Mouse (Mus musculus): Measurements from ENCODE around the gene Fdxacb1.

Gene Fdxacb1

GRCm38 (mm10) chr9:50750706-50751105, 17.3 kb upstream of the Fdxacb1 start:
- no peak for DNase-seq (ENCODE audit: low spot score)

DNA sequence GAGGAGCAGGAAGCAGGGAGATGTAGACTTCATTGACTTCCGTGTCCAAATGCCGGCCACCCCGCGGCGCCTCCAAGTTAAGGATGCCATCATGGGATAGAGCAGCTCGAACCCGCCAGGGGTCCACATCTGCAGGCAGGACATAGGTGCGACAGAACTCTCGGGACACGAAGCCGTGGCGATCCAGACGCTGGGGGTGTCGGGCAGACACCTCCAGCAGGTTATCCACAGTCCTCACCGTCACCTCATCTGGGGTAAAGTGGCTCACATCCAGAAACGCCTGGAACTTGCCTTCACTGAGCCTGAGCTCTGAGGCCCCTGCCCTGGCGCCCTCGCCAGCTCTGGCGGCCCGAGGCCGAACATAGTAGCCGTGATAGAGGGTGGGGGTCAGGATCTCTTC, 16.7 kb upstream of the Fdxacb1 start, which contains the start of gene Cryab:
Gene Cryab (plus strand): TSS at position 3 of the 400 bp plus-strand sequence.
- DNase-seq (ENCODE audit: low spot score), result no peak

DNA sequence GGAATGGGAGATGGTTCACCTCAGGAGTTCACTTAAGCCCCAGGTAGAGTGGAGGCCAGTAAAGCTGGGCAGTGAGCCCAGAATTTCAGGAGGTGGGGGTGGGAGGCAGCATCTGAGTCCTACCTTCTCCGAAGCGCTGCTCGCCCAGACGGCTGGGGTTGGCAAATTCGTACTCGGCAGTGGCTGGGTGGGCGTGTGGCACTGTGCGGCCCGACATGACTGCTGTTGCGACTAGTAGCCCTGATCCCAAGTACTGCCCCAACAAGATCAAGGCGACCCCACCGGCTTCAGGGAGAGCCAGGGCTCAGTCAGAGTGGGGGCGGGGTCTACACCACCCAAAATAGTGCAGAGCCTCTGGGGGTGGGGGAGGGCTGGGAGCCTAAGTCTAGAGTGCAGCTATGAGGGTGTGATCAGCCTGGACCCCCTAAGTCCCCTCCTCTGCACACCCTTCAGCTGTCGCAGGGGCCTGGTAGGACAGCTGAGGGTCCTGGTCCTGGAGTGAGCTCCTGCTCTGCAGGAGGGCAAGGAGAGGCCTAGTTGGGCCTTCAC, 15.9 kb upstream of the Fdxacb1 start, which contains the start of gene Hspb2:
Gene Hspb2 (minus strand): TSS at position 301 of the 549 bp plus-strand sequence.
- DNase-seq (ENCODE audit: low spot score), result no peak

GRCm38 (mm10) chr9:50752784-50753615, 15.0 kb upstream of the Fdxacb1 start:
- no peak for DNase-seq (ENCODE audit: low spot score)

- no peak for DNase-seq (ENCODE audit: low spot score)
Observed at GRCm38 (mm10) chr9:50753947-50754346, 14.1 kb upstream of the Fdxacb1 start.

- no peak for DNase-seq (ENCODE audit: low spot score)
Observed at GRCm38 (mm10) chr9:50756711-50757110, 11.3 kb upstream of the Fdxacb1 start.

GRCm38 (mm10) chr9:50761520-50762243, 6.4 kb upstream of the Fdxacb1 start:
- DNase-seq (ENCODE audit: low spot score), result no peak

- DNase-seq (ENCODE audit: low spot score), result peak; percentile 63
Observed at GRCm38 (mm10) chr9:50763331-50763730, 4.7 kb upstream of the Fdxacb1 start.

- DNase-seq (ENCODE audit: low spot score), result no peak
Observed at GRCm38 (mm10) chr9:50767531-50768106, 417 bp upstream of the Fdxacb1 start.

GRCm38 (mm10) chr9:50770011-50770410, 2.0 kb downstream of the Fdxacb1 start:
- no peak for DNase-seq (ENCODE audit: low spot score)

DNA sequence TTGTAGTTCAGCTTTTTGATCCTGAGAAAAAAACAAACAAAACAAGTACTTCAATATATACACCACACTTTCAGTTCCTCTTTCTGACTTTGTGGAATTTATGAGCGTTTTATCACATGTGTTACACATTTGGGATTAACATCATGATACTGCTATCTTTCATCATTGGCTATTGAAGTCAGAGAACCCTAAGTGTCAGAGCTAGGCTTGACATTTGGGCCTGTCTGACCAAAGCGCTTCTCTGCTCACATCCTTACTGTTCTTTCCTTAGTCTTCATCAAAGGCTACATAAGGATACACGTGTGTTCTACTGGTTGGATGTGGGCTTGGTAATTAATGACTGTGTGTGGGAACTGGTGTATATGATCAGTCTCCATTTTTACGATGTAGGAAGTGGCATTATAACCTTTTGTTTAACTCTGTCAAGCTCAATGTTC, 6.0 kb downstream of the Fdxacb1 start:
- no peak for DNase-seq (ENCODE audit: low spot score)

- peak; percentile 91 for DNase-seq (ENCODE audit: low spot score)
Observed at GRCm38 (mm10) chr9:50774991-50775612, 7.1 kb downstream of the Fdxacb1 start, which contains the start of the genes Alg9 and 1110032A03Rik. Alg9 (plus strand) TSS chr9:50775019. 1110032A03Rik (minus strand) TSS chr9:50775520.

DNA sequence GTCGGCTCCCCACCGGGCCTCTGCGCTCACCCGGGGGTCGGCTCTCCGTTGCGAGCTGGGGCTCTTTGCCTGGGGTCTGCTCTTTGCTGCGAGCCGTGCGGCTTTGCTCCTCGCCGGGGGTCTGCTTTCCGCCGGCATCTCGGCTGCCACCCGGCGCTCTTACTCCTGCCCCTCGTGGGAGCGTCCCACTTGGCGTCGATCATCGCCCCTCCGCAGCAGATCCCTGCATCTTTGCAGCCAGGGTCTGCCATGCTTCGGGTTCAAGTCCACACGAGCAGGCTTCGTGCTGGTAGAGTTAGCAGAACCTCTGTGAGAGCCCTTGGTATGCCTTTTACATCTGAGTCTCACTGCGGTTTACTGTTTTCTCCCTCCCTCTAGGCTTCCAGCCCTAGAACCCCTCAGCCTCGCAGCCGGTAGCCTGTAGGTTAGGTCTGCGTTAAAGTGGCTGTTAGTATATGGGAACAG, 7.7 kb downstream of the Fdxacb1 start:
- peak; percentile 46 for DNase-seq (ENCODE audit: low spot score)

DNA sequence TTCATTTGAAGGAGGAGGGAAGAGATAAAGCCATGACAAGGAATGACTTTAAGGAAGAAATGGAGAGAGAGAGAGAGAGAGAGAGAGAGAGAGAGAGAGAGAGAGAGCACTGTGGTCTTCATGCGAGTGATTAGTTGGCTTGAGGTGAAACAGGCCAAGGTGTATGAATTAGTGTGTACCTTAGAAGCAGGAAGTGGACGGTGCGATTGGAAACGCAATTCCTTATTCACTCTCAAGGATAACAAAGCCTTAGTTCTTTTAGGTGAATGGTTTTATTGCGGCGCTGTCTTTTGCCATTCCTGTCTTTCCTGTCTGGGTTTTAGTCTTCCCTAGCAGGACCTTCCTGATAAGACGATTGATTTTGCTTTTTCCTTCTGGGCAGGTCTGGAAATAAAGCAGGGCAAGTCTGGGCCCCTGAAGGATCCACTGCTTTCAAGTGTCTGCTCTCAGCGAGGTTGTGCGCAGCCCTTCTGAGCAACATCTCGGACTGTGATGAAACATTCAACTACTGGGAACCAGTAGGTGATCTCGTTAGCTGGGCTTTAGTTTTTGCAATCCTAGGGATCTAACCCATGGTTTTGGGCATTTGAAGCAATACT, 8.2 kb downstream of the Fdxacb1 start:
- no peak for DNase-seq (ENCODE audit: low spot score)

DNA sequence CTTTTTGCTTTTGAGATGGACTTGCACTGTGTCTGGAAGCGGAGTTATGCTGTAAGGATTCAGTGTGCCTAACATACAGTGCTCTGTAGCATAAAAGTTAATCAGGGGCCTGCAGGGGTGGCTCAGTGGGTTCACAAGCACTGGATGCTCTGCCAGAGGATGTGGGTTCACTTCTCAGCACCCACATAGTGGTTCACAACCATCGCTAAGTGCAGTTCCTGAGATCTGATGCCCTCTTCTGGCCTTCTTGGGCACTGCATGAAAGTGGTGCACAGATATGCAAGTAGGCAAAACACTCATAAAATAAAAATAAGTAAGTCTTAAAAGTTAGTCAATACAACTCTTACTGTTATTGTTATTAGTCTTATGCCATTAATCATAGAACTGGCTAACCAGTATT, 14.1 kb downstream of the Fdxacb1 start:
- peak; percentile 53 for DNase-seq (ENCODE audit: low spot score)

DNA sequence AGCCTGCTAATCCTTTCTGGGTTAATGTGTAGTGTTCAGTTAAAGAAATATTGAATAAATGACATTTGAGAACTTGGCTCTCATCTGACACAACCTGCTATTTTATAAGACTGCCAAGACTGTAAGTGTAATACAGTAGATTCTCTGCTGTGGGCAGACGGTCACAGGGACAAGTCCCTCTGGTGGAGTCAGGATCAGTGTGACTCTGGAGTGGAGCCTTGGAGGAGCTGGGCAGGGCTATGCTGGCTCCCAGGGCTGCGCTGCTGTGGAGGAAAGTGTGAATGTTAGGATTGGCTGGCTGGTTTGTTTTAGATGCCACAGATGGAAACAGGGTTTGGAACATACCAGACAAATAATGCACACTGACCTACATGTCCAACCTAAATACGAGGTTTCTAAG, 27.2 kb downstream of the Fdxacb1 start:
- DNase-seq (ENCODE audit: low spot score), result no peak

DNA sequence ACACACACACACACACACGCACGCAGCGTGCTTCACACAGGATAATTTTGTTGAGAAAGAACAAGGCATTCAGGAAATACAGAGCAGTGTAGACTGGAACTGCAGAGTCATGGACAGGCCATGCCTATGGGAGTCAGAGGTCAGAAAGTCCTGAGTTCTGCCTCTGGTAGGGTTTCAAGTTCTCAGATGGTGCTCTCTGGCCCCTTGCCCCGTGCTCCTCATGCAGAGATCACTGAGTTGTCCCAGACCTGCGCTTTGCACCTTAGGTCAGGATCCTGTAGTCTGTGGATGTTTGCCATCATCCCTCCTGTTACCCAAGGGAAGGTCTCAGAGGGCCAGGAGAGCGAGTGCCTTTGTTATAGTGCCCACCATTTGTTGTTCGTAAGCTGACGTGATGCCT, 28.7 kb downstream of the Fdxacb1 start:
- no peak for DNase-seq (ENCODE audit: low spot score)

GRCm38 (mm10) chr9:50797641-50798040, 29.6 kb downstream of the Fdxacb1 start:
- DNase-seq (ENCODE audit: low spot score), result no peak

- no peak for DNase-seq (ENCODE audit: low spot score)
Observed at GRCm38 (mm10) chr9:50798368-50798767, 30.3 kb downstream of the Fdxacb1 start.

DNA sequence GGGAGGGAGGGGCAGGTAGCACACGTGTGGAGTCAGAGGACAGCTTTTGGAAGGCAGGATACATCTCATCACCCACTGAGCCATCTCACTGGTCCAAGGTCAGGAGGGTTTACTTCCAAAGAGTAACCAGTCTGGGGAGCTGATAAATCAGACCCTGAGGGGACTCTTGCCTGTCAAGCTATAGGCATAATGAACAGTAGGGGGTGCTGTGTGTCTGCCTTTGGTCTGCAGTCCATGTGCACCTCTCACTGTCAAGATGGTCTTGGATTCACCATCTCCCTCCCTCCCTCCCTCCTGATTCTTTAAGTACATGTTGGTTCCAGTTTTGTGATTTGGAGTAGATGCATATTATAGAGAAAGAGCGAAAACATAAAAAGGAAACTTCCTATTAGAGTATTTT, 32.9 kb downstream of the Fdxacb1 start:
- DNase-seq (ENCODE audit: low spot score), result peak; percentile 73

- no peak for DNase-seq (ENCODE audit: low spot score)
Observed at GRCm38 (mm10) chr9:50803055-50803671, 35.1 kb downstream of the Fdxacb1 start.

All from embryo, embryonic 10.5 days (tissue).